Mouse (Mus musculus) neural tube, embryonic 10.5 days (tissue): Measurements from ENCODE around the gene Gm17606.

Experiments
- DNase-seq: peaks from one replicate; pipeline ENCODE4 v3.0.0-alpha.2; 2017; ENCODE audit warnings: low spot score; ENCODE audit errors: extremely low spot score

Gene Gm17606

DNA sequence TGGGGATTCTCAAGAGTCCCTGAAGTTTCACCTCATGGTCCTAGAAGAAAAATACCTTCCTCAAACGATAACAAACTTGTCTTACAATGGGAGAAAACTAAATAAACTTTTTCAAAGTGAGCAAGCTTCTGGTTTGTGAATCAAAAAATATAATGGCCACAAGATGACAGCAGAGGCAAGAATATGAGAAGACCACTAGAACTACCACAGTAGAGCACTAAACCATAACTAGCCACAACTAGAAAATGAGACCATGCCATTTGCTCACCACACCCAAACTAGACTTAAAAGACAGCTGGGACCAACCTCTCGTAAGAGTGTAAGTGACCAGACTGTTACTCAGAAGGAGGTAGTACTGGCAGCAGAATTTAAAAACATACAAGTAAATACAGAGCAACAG is 19.3 kb downstream of the Gm17606 start:
- no peak for DNase-seq

GRCm38 (mm10) chr14:54664477-54665222 is 23.9 kb downstream of the Gm17606 start:
- DNase-seq = no peak

GRCm38 (mm10) chr14:54669381-54669780 is 28.6 kb downstream of the Gm17606 start:
- no peak for DNase-seq

GRCm38 (mm10) chr14:54674317-54674716 is 33.6 kb downstream of the Gm17606 start:
- DNase-seq = no peak

- no peak for DNase-seq
Measured at GRCm38 (mm10) chr14:54676290-54676689, 35.5 kb downstream of the Gm17606 start.

DNA sequence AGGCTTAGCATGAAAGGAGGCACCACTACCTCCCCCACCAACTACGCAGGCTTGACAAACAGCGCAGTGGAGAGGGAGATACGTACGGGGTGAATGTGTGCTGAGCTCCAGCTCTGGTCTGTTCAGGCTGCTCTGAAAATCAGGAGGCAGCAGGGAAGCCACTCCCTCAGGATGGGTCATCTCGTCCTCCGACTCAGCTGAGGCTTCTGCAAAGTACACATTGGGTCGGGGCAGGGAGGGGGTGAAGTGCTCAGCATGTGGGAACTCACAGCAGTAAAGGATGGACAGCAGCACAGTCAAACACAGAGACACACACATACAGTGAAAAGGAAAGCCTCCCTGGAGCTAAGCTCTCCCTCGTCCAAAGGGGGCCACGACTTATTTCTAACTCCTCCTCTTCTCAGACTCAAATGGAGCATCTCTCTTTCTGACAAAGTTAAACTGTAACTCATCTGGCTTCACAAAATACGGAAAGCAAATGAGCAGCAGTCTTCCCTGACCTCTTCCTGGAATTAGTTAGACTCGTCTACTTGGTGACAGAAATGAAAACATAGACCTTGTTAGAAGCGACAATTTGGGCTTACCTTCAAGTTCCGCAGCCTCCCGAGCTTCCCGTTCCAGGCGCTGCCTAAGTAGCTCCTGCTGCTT is 38.0 kb downstream of the Gm17606 start:
- DNase-seq = no peak

DNA sequence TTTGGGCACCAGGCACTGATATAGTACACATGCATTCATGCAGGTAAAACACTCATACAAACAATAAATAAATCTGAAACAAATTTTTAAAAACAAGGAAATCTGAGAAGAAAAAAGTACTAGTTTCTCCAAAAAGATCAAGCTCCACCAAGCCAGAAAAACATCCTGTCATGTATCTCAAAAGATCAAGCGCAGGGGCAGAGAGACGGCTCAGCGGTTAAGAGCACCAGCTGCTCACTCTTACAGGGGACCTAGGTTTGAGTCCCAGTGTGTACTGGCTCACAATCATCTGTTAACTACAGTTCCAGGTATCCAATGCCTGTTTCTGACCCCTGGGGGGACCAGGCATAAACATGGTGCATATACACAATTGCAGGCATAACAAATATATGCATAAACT is 41.6 kb downstream of the Gm17606 start:
- no peak for DNase-seq

- DNase-seq = no peak
Measured at GRCm38 (mm10) chr14:54685471-54685870, 44.7 kb downstream of the Gm17606 start.

DNA sequence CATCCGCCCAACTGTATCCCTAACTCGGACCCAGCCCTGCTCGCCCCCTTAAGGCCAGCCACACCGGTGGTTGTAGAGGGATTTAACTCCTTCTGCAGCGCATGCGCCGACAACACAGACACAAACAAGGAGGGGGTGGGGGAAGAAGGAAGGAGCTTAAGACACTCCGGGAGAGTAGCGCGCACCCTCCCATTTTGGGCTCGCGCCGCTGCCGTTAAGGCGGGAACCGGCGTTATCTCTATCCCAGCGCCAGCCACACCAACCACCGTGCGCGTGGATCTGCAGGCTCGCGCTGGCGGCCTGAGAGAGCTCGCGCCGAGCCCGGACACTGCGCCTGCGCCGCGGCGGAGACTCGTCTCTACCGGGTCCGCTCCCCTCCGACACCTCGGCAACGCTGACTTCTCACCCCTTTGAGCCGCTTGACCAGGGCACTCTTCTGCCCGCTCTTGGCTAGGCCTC is 45.3 kb downstream of the Gm17606 start, which contains the start of gene 1700123O20Rik:
Gene 1700123O20Rik, plus strand, starts transcription at position 154 of the 459 bp plus-strand sequence.
- DNase-seq = no peak

- DNase-seq = peak; percentile 100
Measured at GRCm38 (mm10) chr14:54686522-54687143, 45.9 kb downstream of the Gm17606 start, which contains the start of gene Acin1. Gene Acin1, minus strand, starts transcription at chr14:54686931.

GRCm38 (mm10) chr14:54687251-54687650 is 46.5 kb downstream of the Gm17606 start:
- DNase-seq = no peak

GRCm38 (mm10) chr14:54695042-54695441 is 54.3 kb downstream of the Gm17606 start:
- no peak for DNase-seq

GRCm38 (mm10) chr14:54696752-54697151 is 56.0 kb downstream of the Gm17606 start:
- DNase-seq = no peak
